Mouse (Mus musculus) liver, adult 2 months (tissue): Measurements from ENCODE around the gene Zfp3.

Experiments
- CTCF ChIP-seq: fragments of 200-500 bp; IDR thresholded peaks from 2 replicates; pipeline ENCODE4 v1.5.1; 2011; ENCODE audit warnings: low read depth, low read length, control low read depth
- POLR2A ChIP-seq: fragments of 200-500 bp; IDR thresholded peaks from 2 replicates; pipeline ENCODE4 v1.6.1; 2011; ENCODE audit warnings: low read length, control low read depth; ENCODE audit not compliant: insufficient read depth; ENCODE audit errors: extremely low read depth

DNA sequence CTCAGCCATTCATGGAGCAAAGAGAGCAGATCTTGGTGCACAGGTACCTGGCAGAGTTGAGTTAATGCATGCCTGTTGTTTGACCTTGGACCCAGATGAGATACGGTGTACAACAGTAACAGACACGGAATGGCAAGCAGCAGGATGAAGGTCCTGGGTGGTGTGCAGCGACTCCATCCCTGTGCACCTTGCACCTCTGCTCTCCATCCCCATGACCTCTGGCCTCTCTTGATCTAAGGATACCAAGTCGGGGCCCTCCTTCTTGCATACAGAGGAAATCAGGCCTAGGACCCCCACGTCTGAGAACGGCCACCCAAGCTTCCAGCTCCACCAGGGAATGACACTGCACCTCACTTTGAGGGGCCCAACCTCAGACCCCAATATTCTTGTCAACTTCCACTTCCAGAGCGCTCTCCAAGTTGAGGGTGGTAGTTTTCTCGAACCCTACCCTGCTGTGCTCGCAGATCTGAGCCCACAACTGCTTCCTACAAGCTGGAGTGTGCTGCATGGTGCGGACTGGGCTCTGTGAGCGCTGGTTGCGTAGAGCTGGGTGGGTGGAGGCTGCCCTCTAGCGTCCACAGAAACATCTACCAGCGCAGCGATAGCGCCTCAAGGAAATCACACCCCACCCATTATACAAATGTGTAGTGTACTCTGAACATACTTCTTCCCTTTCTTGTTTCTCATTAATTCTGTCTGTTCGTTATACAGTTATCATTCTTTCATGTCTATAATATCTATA, 13.0 kb downstream of the Zfp3 start:
- peak; percentile 99 for TF ChIP-seq CTCF
- TF ChIP-seq POLR2A: no peak
